ENCODE assay signal across 9 mouse cellular contexts in genomic region chr11:70562995-70563469, GRCm38 (mm10). TPM values are rescaled to one million over a fixed set of nuclear protein-coding genes. Genes with fewer than 3 reads are reported as not detected.
DNase-seq lines count a peak whose midpoint lies in the region; ATAC-seq and TF ChIP-seq lines count a peak whose summit lies in the region.
"Had no signal": no experiment of that assay in that cellular context is flagged by ENCODE, and none has a peak within 500 bp of the region (broad histone marks: within the 10 kb centered on the region; RNA-seq: fewer than 3 reads in every experiment).

No protein-coding gene starts in this region.

- peak overlapping the region; percentile 94 for H3K9ac ChIP-seq in heart, embryonic 14.5 days (ENCODE audit: low read length)
- peak overlapping the region; percentile 80 for H3K9ac ChIP-seq in ES-E14 (ENCODE audit: insufficient read depth, low read depth, low read length, poor library complexity, severe bottlenecking)
- peak overlapping the region; percentile 92 for H3K9ac ChIP-seq in forebrain, postnatal 0 days

- no peaks in the 10 kb centered on the region for H3K27me3 ChIP-seq in heart, embryonic 14.5 days (ENCODE audit: control insufficient read depth, insufficient read depth, low read length)
- no peaks in the 10 kb centered on the region for H3K27me3 ChIP-seq in forebrain, postnatal 0 days (ENCODE audit: insufficient read depth, low read length)
- no peaks in the 10 kb centered on the region for H3K27me3 ChIP-seq in midbrain, embryonic 10.5 days (ENCODE audit: low read depth, poor library complexity, severe bottlenecking)
- H3K27me3 ChIP-seq: Patski had no signal

- H3K9me3 ChIP-seq in heart, embryonic 14.5 days (ENCODE audit: control insufficient read depth, low read length), result no peaks in the 10 kb centered on the region
- no peaks in the 10 kb centered on the region for H3K9me3 ChIP-seq in ES-E14 (ENCODE audit: control insufficient read depth, insufficient read depth, low read depth, low read length)
- no peaks in the 10 kb centered on the region for H3K9me3 ChIP-seq in forebrain, postnatal 0 days (ENCODE audit: low read length)
- no peaks in the 10 kb centered on the region for H3K9me3 ChIP-seq in midbrain, embryonic 10.5 days (replicated peaks)

- H3K4me1 ChIP-seq in heart, embryonic 14.5 days (ENCODE audit: control insufficient read depth in 2 of 2, insufficient read depth in 2 of 2, low read length in 2 of 2), result peaks cover 3 to 24% of the 10 kb centered on the region in 2 experiments; a peak in 3 of 4 replicates
- H3K4me1 ChIP-seq in ES-E14 (ENCODE audit: control insufficient read depth in 2 of 2, insufficient read depth in 2 of 2, low read length in 2 of 2, poor library complexity in 1 of 2), result no peaks in the 10 kb centered on the region; a peak in 1 of 4 replicates
- H3K4me1 ChIP-seq in forebrain, postnatal 0 days (ENCODE audit: insufficient read depth), result peaks cover 20% of the 10 kb centered on the region; the same call in 1 of the 2 replicates
- peaks cover 44% of the 10 kb centered on the region for H3K4me1 ChIP-seq in midbrain, embryonic 10.5 days

- no peak for DNase-seq in heart, postnatal 25 days (ENCODE audit: low spot score)
- no peak for DNase-seq in ES-E14 (ENCODE audit: low read depth, low spot score)
- DNase-seq in forebrain, postnatal 0 days, result no peak
- no peak for DNase-seq in midbrain, embryonic 10.5 days (ENCODE audit: low spot score)
- DNase-seq in layer of hippocampus, adult 9-11 months, result no peak
- DNase-seq in layer of hippocampus, adult 9-10 months (ENCODE audit: low spot score), result no peak
- DNase-seq in urinary bladder, adult 2 months (ENCODE audit: low spot score), result no peak

- peak overlapping the region; percentile 70 to 78 for H3K4me3 ChIP-seq in heart, embryonic 14.5 days (ENCODE audit: control insufficient read depth in 1 of 2, insufficient read depth in 1 of 2, low read depth in 1 of 2, low read length in 2 of 2)
- H3K4me3 ChIP-seq in ES-E14 (ENCODE audit: insufficient read depth in 1 of 2, low read depth in 1 of 2, low read length in 2 of 2, poor library complexity in 1 of 2, severe bottlenecking in 1 of 2), result peak overlapping the region; percentile 79 to 85
- H3K4me3 ChIP-seq in forebrain, postnatal 0 days (ENCODE audit: low read depth, low read length), result peak overlapping the region; percentile 98
- H3K4me3 ChIP-seq in midbrain, embryonic 10.5 days, result peak overlapping the region; percentile 70

- intact Hi-C loops in heart, postnatal 25 days (cut with DNase I), result loop anchor here (2.0 kb wide), 1 partner anchor 22 kb away; the partner anchor contains the start of gene Pld2

- H3K4me2 ChIP-seq in heart, embryonic 14.5 days (ENCODE audit: low read length), result peak overlapping the region; percentile 90
- H3K4me2 ChIP-seq in forebrain, postnatal 0 days (ENCODE audit: low read depth), result peak overlapping the region; percentile 85

- in situ Hi-C loops in ES-E14 (cut with MboI; ENCODE audit: low sequenced_read_pairs in 2 of 2, unreplicated experiment in 2 of 2), result no loop called here

- no peaks in the 10 kb centered on the region for H3K36me3 ChIP-seq in heart, embryonic 14.5 days (ENCODE audit: control insufficient read depth, insufficient read depth, low read length)
- H3K36me3 ChIP-seq in ES-E14 (ENCODE audit: control insufficient read depth, insufficient read depth, low read length, poor library complexity, severe bottlenecking), result no peaks in the 10 kb centered on the region
- 0 out of 2 replicates have a peak, but pooled peaks cover 3% of the 10 kb centered on the region for H3K36me3 ChIP-seq in forebrain, postnatal 0 days (ENCODE audit: insufficient read depth)
- peaks cover 4% of the 10 kb centered on the region for H3K36me3 ChIP-seq in midbrain, embryonic 10.5 days

- 0% methylated on average over 23 of the region's 31 CpGs for WGBS in heart, embryonic 14.5 days
- 0% methylated on average over 29 of the region's 31 CpGs for WGBS in forebrain, postnatal 0 days
- WGBS in midbrain, embryonic 10.5 days, result under 1% methylated on average over 31 of the region's 31 CpGs

- no peak for TF ChIP-seq CTCF in forebrain, postnatal 0 days (IDR thresholded peaks at IDR 0.05; ENCODE audit: low read depth)

- peak overlapping the region; percentile 36 to 69 for H3K27ac ChIP-seq in heart, embryonic 14.5 days (replicated peaks in 1 of 2; ENCODE audit: control insufficient read depth in 1 of 2, insufficient read depth in 1 of 2, low read depth in 2 of 2, low read length in 2 of 2)
- peak overlapping the region; percentile 2; the same call in 1 of the 2 replicates for H3K27ac ChIP-seq in ES-E14 (ENCODE audit: insufficient read depth, low read depth, low read length, poor library complexity, severe bottlenecking)
- H3K27ac ChIP-seq in forebrain, postnatal 0 days (ENCODE audit: low read depth, low read length), result peak overlapping the region; percentile 77
- peak overlapping the region; percentile 90 for H3K27ac ChIP-seq in midbrain, embryonic 10.5 days (replicated peaks)

- ATAC-seq in heart, embryonic 14.5 days (ENCODE audit: insufficient number of reproducible peaks, insufficient read depth, low FRiP score, low read depth), result peak; percentile 15
- peak; percentile 10 for ATAC-seq in forebrain, postnatal 0 days

TF ChIP-seq in ES-E14, 5 proteins besides CTCF, POLR2A, EP300 and RAD21:
- no peak for TF ChIP-seq HCFC1 (IDR thresholded peaks at IDR 0.05; ENCODE audit: borderline replicate concordance, insufficient read depth, low read length)
- TF ChIP-seq CHD2 (IDR thresholded peaks at IDR 0.05; ENCODE audit: low read depth, low read length), result no peak
- TF ChIP-seq ZC3H11A (IDR thresholded peaks at IDR 0.05; ENCODE audit: borderline replicate concordance, low read depth, low read length), result no peak
- no peak for TF ChIP-seq ZNF384 (IDR thresholded peaks at IDR 0.05; ENCODE audit: low read depth, low read length)
- no peak for TF ChIP-seq MAFK (IDR thresholded peaks at IDR 0.05; ENCODE audit: insufficient read depth, low read depth, low read length)

RNA-seq across cellular contexts. Expression of gene Mink1, which starts 0.4 kb away (rescaled TPM):
- polyA plus RNA-seq in heart, embryonic 14.5 days (2014; fragmentation: Nextera tagmentation; extraction: Ambion mirVana), result 12.7 and 13.2 TPM in 2 replicates
- 10 to 100 TPM; 43.6 to 46.3 TPM for total RNA-seq in heart, postnatal 25 days (2021)
- total RNA-seq in ES-E14 (2012; rRNA removed), result 23.0 and 27.5 TPM in 2 replicates
- 63.5 and 81.2 TPM in 2 replicates for total RNA-seq in forebrain, postnatal 0 days (2014; rRNA removed)
- polyA plus RNA-seq in forebrain, postnatal 0 days (2015; fragmentation: Nextera tagmentation; extraction: Ambion mirVana), result 9.5 and 15.0 TPM in 2 replicates
- 10.3 and 12.6 TPM in 2 replicates for polyA plus RNA-seq in midbrain, embryonic 10.5 days (2016; fragmentation: Nextera tagmentation; extraction: Ambion mirVana)
- 87.2 and 89.1 TPM in 2 replicates for polyA plus RNA-seq in urinary bladder, adult 2 months (2012; rRNA removed)

RNA-seq across cellular contexts. Expression of gene Pld2, which starts 23.2 kb away (rescaled TPM):
- polyA plus RNA-seq in heart, embryonic 14.5 days (2014; fragmentation: Nextera tagmentation; extraction: Ambion mirVana), result 11.1 and 11.7 TPM in 2 replicates
- 1 to 10 TPM; 6.5 to 7.4 TPM for total RNA-seq in heart, postnatal 25 days (2021)
- 4.4 and 6.3 TPM in 2 replicates for total RNA-seq in ES-E14 (2012; rRNA removed)
- 33.7 and 40.5 TPM in 2 replicates for total RNA-seq in forebrain, postnatal 0 days (2014; rRNA removed)
- polyA plus RNA-seq in forebrain, postnatal 0 days (2015; fragmentation: Nextera tagmentation; extraction: Ambion mirVana), result 8.4 and 11.6 TPM in 2 replicates
- 3.5 and 4.1 TPM in 2 replicates for polyA plus RNA-seq in midbrain, embryonic 10.5 days (2016; fragmentation: Nextera tagmentation; extraction: Ambion mirVana)
- polyA plus RNA-seq in urinary bladder, adult 2 months (2012; rRNA removed), result 33.6 and 38.7 TPM in 2 replicates

RNA-seq across cellular contexts. Expression of gene Gm40193, which starts 30.3 kb away (rescaled TPM):
- not detected in 2 replicates for polyA plus RNA-seq in heart, embryonic 14.5 days (2014; fragmentation: Nextera tagmentation; extraction: Ambion mirVana)
- total RNA-seq in heart, postnatal 25 days (2021), result not detected
- not detected in 2 replicates for total RNA-seq in ES-E14 (2012; rRNA removed)
- total RNA-seq in forebrain, postnatal 0 days (2014; rRNA removed), result not detected in 2 replicates
- polyA plus RNA-seq in forebrain, postnatal 0 days (2015; fragmentation: Nextera tagmentation; extraction: Ambion mirVana), result not detected in 2 replicates
- not detected in 2 replicates for polyA plus RNA-seq in midbrain, embryonic 10.5 days (2016; fragmentation: Nextera tagmentation; extraction: Ambion mirVana)
- not detected in 2 replicates for polyA plus RNA-seq in urinary bladder, adult 2 months (2012; rRNA removed)
- polyA plus RNA-seq: Patski had no signal

RNA-seq across cellular contexts. Expression of gene Psmb6, which starts 37.9 kb away (rescaled TPM):
- polyA plus RNA-seq in heart, embryonic 14.5 days (2014; fragmentation: Nextera tagmentation; extraction: Ambion mirVana), result 625 and 657 TPM in 2 replicates
- total RNA-seq in heart, postnatal 25 days (2021), result 100 to 1,000 TPM; 227 to 230 TPM
- total RNA-seq in ES-E14 (2012; rRNA removed), result 506 and 612 TPM in 2 replicates
- 428 and 451 TPM in 2 replicates for total RNA-seq in forebrain, postnatal 0 days (2014; rRNA removed)
- 820 and 1,026 TPM in 2 replicates for polyA plus RNA-seq in forebrain, postnatal 0 days (2015; fragmentation: Nextera tagmentation; extraction: Ambion mirVana)
- 1,085 and 1,129 TPM in 2 replicates for polyA plus RNA-seq in midbrain, embryonic 10.5 days (2016; fragmentation: Nextera tagmentation; extraction: Ambion mirVana)
- polyA plus RNA-seq in urinary bladder, adult 2 months (2012; rRNA removed), result 249 and 294 TPM in 2 replicates

RNA-seq across cellular contexts. Expression of gene Gltpd2, which starts 44.0 kb away (rescaled TPM):
- 0.27 and 0.49 TPM in 2 replicates for polyA plus RNA-seq in heart, embryonic 14.5 days (2014; fragmentation: Nextera tagmentation; extraction: Ambion mirVana)
- total RNA-seq in heart, postnatal 25 days (2021), result not detected
- 0.42 and 0.54 TPM in 2 replicates for total RNA-seq in ES-E14 (2012; rRNA removed)
- not detected in 2 replicates for total RNA-seq in forebrain, postnatal 0 days (2014; rRNA removed)
- 0.18 and 0.25 TPM in 2 replicates for polyA plus RNA-seq in forebrain, postnatal 0 days (2015; fragmentation: Nextera tagmentation; extraction: Ambion mirVana)
- polyA plus RNA-seq in midbrain, embryonic 10.5 days (2016; fragmentation: Nextera tagmentation; extraction: Ambion mirVana), result 0.15 and 0.25 TPM in 2 replicates
- 0.14 and 0.15 TPM in 2 replicates for polyA plus RNA-seq in urinary bladder, adult 2 months (2012; rRNA removed)
- polyA plus RNA-seq: Patski had no signal

Comparison
In these comparisons a context has a peak if more than half of its experiments do, and no peak if none do; other contexts are left out.
1. H3K27ac ChIP-seq: peak in every context shown above with its lines; median percentile 90 in midbrain, embryonic 10.5 days; 77 in forebrain, postnatal 0 days; 52 in heart, embryonic 14.5 days; 2 in ES-E14.